38 mouse cellular contexts compared by ENCODE assay signal in the genomic region with DNA sequence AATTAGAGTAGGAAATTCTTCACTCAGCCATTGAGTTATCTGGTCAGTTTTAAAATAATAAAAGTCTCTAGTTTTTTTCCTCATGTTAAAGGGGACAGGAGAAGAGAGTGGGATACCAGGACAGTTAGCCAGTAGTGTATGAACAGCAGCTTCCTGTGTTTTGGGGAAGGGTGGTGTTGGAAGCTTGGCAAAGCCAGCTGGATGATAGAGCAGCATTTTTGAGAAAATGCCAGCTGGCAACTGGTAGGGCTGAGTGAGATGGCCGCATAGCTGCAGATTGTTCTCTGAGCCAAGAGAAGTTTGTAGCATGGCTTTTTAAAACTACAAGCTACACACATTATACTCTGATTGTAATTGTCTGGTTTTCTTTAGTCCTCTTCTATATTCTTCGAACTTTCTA. TPM values are rescaled to one million over a fixed set of nuclear protein-coding genes. Genes with fewer than 3 reads are reported as not detected.
DNase-seq lines count a peak whose midpoint lies in the region; ATAC-seq and TF ChIP-seq lines count a peak whose summit lies in the region.
"Had no signal": no experiment of that assay in that cellular context is flagged by ENCODE, and none has a peak within 500 bp of the region (broad histone marks: within the 10 kb centered on the region; RNA-seq: fewer than 3 reads in every experiment).

No protein-coding gene starts in this region.

- no peaks in the 10 kb centered on the region for H3K27me3 ChIP-seq in heart, embryonic 11.5 days (ENCODE audit: control insufficient read depth, insufficient read depth, low read length)
- no peaks in the 10 kb centered on the region for H3K27me3 ChIP-seq in lung, embryonic 14.5 days (ENCODE audit: insufficient read depth, low read length)
- H3K27me3 ChIP-seq: heart, embryonic 13.5 days; kidney, embryonic 15.5 days; liver, embryonic 13.5 days; lung, embryonic 15.5 days had no signal

- ATAC-seq in heart, embryonic 11.5 days (replicated peaks; ENCODE audit: insufficient number of reproducible peaks, low FRiP score, low TSS enrichment), result no peak
- no peak for ATAC-seq in lung, embryonic 14.5 days (ENCODE audit: insufficient read depth)
- ATAC-seq: inflammation-experienced regulatory T-cells, adult 6 months had no signal

- H3K4me2 ChIP-seq in heart, embryonic 11.5 days, result no peak overlapping the region
- H3K4me2 ChIP-seq in lung, embryonic 14.5 days, result no peak overlapping the region
- H3K4me2 ChIP-seq: heart, embryonic 13.5 days; kidney, embryonic 15.5 days; liver, embryonic 13.5 days; lung, embryonic 15.5 days had no signal

- no peaks in the 10 kb centered on the region for H3K4me1 ChIP-seq in heart, embryonic 11.5 days (ENCODE audit: control insufficient read depth, insufficient read depth, low read length)
- no peaks in the 10 kb centered on the region for H3K4me1 ChIP-seq in lung, embryonic 14.5 days (ENCODE audit: insufficient read depth)
- no peaks in the 10 kb centered on the region for H3K4me1 ChIP-seq in lung, adult 2 months (ENCODE audit: control insufficient read depth, insufficient read depth, low read length)
- H3K4me1 ChIP-seq: heart, embryonic 13.5 days; kidney, embryonic 15.5 days; liver, embryonic 13.5 days; lung, embryonic 15.5 days; midbrain, embryonic 10.5 days had no signal

- no peak for TF ChIP-seq POLR2A in lung, adult 2 months (IDR thresholded peaks at IDR 0.05; ENCODE audit: borderline replicate concordance, extremely low read depth, low read depth, low read length)

- H3K27ac ChIP-seq in heart, embryonic 11.5 days (ENCODE audit: low read depth, low read length), result no peak overlapping the region
- no peak overlapping the region for H3K27ac ChIP-seq in lung, embryonic 14.5 days (ENCODE audit: low read depth)
- H3K27ac ChIP-seq: heart, embryonic 13.5 days; kidney, embryonic 15.5 days; layer of hippocampus, adult 2 months; left cerebral cortex, adult 2 months; liver, embryonic 13.5 days; lung, embryonic 15.5 days; midbrain, embryonic 10.5 days had no signal

- peak; percentile 2 to 4 for DNase-seq in cerebellum, postnatal 10 days
- DNase-seq in cerebellum, postnatal 36 days, result no peak
- peak; percentile 10 for DNase-seq in heart, postnatal 4 days
- peak; percentile 0 for DNase-seq in lung, embryonic 14.5 days
- no peak for DNase-seq in lung, adult 2 months
- peak; percentile 66 for DNase-seq in adipocyte (ENCODE audit: low spot score)
- no peak for DNase-seq in gastrocnemius, adult 8-10 months (ENCODE audit: low spot score in 2 of 2)
- DNase-seq: adrenal gland, adult 2 months; adrenal gland, postnatal 36 days; cerebellum, adult 8-10 months; gastrocnemius, postnatal 14 days; kidney, adult 18-20 months; kidney, postnatal 25 days; liver, embryonic 13.5 days had no signal

- H3K9me3 ChIP-seq in heart, embryonic 11.5 days (replicated peaks; ENCODE audit: control insufficient read depth, low read length), result no peaks in the 10 kb centered on the region; the same call in none of the 2 replicates
- no peaks in the 10 kb centered on the region for H3K9me3 ChIP-seq in lung, embryonic 14.5 days (ENCODE audit: low read depth, low read length)
- H3K9me3 ChIP-seq: kidney, embryonic 15.5 days; liver, embryonic 13.5 days; lung, embryonic 15.5 days; midbrain, embryonic 10.5 days had no signal

- H3K4me3 ChIP-seq in heart, embryonic 11.5 days (ENCODE audit: low read depth, low read length), result no peak overlapping the region
- H3K4me3 ChIP-seq in lung, embryonic 14.5 days (ENCODE audit: low read depth, low read length), result no peak overlapping the region
- H3K4me3 ChIP-seq in lung, adult 2 months (replicated peaks; ENCODE audit: extremely low read depth, low read depth, low read length), result no peak overlapping the region
- H3K4me3 ChIP-seq: erythroblast, embryonic 14.5 days; heart, embryonic 13.5 days; kidney, embryonic 15.5 days; layer of hippocampus, adult 2 months; left cerebral cortex, adult 2 months; liver, embryonic 13.5 days; lung, embryonic 15.5 days; midbrain, embryonic 10.5 days had no signal

- WGBS in heart, embryonic 11.5 days (ENCODE audit: insufficient replicate concordance), result 80% methylated on average over 2 of the region's 2 CpGs
- WGBS in lung, embryonic 14.5 days, result 73% methylated on average over 2 of the region's 2 CpGs
- 87% methylated on average over 2 of the region's 2 CpGs for WGBS in lung, adult 2 months

- no peak overlapping the region for H3K9ac ChIP-seq in heart, embryonic 11.5 days (ENCODE audit: low read depth, low read length)
- H3K9ac ChIP-seq in lung, embryonic 14.5 days, result no peak overlapping the region
- H3K9ac ChIP-seq: heart, embryonic 13.5 days; kidney, embryonic 15.5 days; liver, embryonic 13.5 days; lung, embryonic 15.5 days had no signal

- no peak for TF ChIP-seq CTCF in lung, embryonic 14.5 days (IDR thresholded peaks at IDR 0.05; ENCODE audit: low read depth)
- no peak for TF ChIP-seq CTCF in lung, adult 2 months (IDR thresholded peaks at IDR 0.05; ENCODE audit: insufficient read depth, low read length)

- H3K36me3 ChIP-seq in heart, embryonic 11.5 days (ENCODE audit: control insufficient read depth, insufficient read depth, low read length), result no peaks in the 10 kb centered on the region
- H3K36me3 ChIP-seq in lung, embryonic 14.5 days (ENCODE audit: insufficient read depth), result no peaks in the 10 kb centered on the region
- H3K36me3 ChIP-seq: heart, embryonic 13.5 days; kidney, embryonic 15.5 days; liver, embryonic 13.5 days; lung, embryonic 15.5 days; midbrain, embryonic 10.5 days had no signal

RNA-seq across cellular contexts. Expression of a gene that starts 30.4 kb away (rescaled TPM):
- total RNA-seq in heart, postnatal 4 days (2021), result not detected
- not detected in 2 replicates for polyA plus RNA-seq in heart, embryonic 11.5 days (2014; fragmentation: Nextera tagmentation; extraction: Ambion mirVana)
- polyA plus RNA-seq in lung, embryonic 14.5 days (2014; fragmentation: Nextera tagmentation; extraction: Ambion mirVana), result not detected in 2 replicates
- polyA plus RNA-seq in lung, adult 2 months (2012; rRNA removed), result not detected in 2 replicates
- not detected for total RNA-seq in gastrocnemius, adult 8-10 months (2022)
- total RNA-seq: adrenal gland, adult 2 months; adrenal gland, postnatal 36 days; common myeloid progenitor, adult 5-6 weeks; gastrocnemius, postnatal 14 days; granulocyte monocyte progenitor cell, adult 5-6 weeks; heart, postnatal 14 days; layer of hippocampus, adult 2 months; layer of hippocampus, postnatal 14 days; left cerebral cortex, adult 2 months; left cerebral cortex, postnatal 36 days; megakaryocyte progenitor cell, adult 5-6 weeks; MEL; monocyte, adult 5-6 weeks had no signal
- polyA plus RNA-seq: adrenal gland, adult 2 months; embryonic facial prominence, embryonic 14.5 days; erythroblast, embryonic 14.5 days; forebrain, embryonic 11.5 days; heart, embryonic 13.5 days; hindbrain, embryonic 11.5 days; inflammation-experienced regulatory T-cells, adult 6 months; kidney, embryonic 15.5 days; limb, embryonic 14.5 days; liver, embryonic 13.5 days; lung, embryonic 15.5 days; midbrain, embryonic 10.5 days; neural tube, embryonic 14.5 days; stomach, embryonic 14.5 days; thymus, postnatal 0 days had no signal

Comparison
In these comparisons a context has a peak if more than half of its experiments do, and no peak if none do; other contexts are left out.
1. DNase-seq: peak in cerebellum, postnatal 10 days (2 of 2), heart, postnatal 4 days (single experiment), lung, embryonic 14.5 days (single experiment) and adipocyte (single experiment); none in cerebellum, postnatal 36 days (0 of 2), lung, adult 2 months (single experiment) and gastrocnemius, adult 8-10 months (0 of 2).